Mouse (Mus musculus) left cerebral cortex, postnatal 36 days (tissue): ENCODE data around the gene Dnmt3b. TPM values are rescaled to one million over a fixed set of nuclear protein-coding genes. Genes with fewer than 3 reads are reported as not detected.

Experiments
- DNase-seq, 2 experiments: peaks; one replicate each; pipeline ENCODE4 v3.0.0; 2021 to 2022; ENCODE audit warnings: low spot score in 2 of 2, mixed read lengths in 1 of 2
- intact Hi-C: fragments of 180-260 bp; cut with DNase I; formaldehyde crosslinking; loops from one replicate; pipeline ENCODE4 v1.15.1; 2025
- total RNA-seq, 2 experiments: library from RNA; stranded (reverse); gene quantifications; 2 replicates each; pipeline ENCODE4 v1.2.3; 2021

Gene Dnmt3b
- 1 to 10 TPM in 1 of 2 experiments, under 1 TPM in 1; 0.86 to 1.4 TPM for total RNA-seq

- intact Hi-C loops = no loop called here
- DNase-seq = peak; percentile 50 to 67
Observed at GRCm38 (mm10) chr2:153649298-153650013, at the start of gene Dnmt3b. TSS of gene Dnmt3b (plus strand) at chr2:153649450.

GRCm38 (mm10) chr2:153600021-153600666 is 49.1 kb upstream of the Dnmt3b start:
- intact Hi-C loops = no loop called here
- no peak for DNase-seq

GRCm38 (mm10) chr2:153600667-153601648 is 48.3 kb upstream of the Dnmt3b start:
- intact Hi-C loops = no loop called here
- no peak for DNase-seq

- no peak for DNase-seq
- intact Hi-C loops = no loop called here
Observed at GRCm38 (mm10) chr2:153603724-153604123, 45.5 kb upstream of the Dnmt3b start.

GRCm38 (mm10) chr2:153606421-153606820 is 42.8 kb upstream of the Dnmt3b start:
- no peak for DNase-seq
- intact Hi-C loops = no loop called here

GRCm38 (mm10) chr2:153607870-153608515 is 41.3 kb upstream of the Dnmt3b start:
- intact Hi-C loops = no loop called here

GRCm38 (mm10) chr2:153609058-153609457 is 40.2 kb upstream of the Dnmt3b start:
- no peak for DNase-seq
- intact Hi-C loops = no loop called here

More at GRCm38 (mm10) chr2:153607870-153608515, 41.3 kb upstream of the Dnmt3b start:
- DNase-seq = no peak

- intact Hi-C loops = no loop called here
- peak; percentile 71 to 79 for DNase-seq
Observed at GRCm38 (mm10) chr2:153609548-153609947, 39.7 kb upstream of the Dnmt3b start.

GRCm38 (mm10) chr2:153610426-153611240 is 38.6 kb upstream of the Dnmt3b start:
- intact Hi-C loops = no loop called here
- no peak for DNase-seq

GRCm38 (mm10) chr2:153611241-153611630 is 38.0 kb upstream of the Dnmt3b start:
- no peak for DNase-seq
- intact Hi-C loops = no loop called here

- intact Hi-C loops = no loop called here
- no peak for DNase-seq
Observed at GRCm38 (mm10) chr2:153611743-153612142, 37.5 kb upstream of the Dnmt3b start.

GRCm38 (mm10) chr2:153612594-153613281 is 36.5 kb upstream of the Dnmt3b start:
- intact Hi-C loops = no loop called here
- DNase-seq = no peak

GRCm38 (mm10) chr2:153616893-153617292 is 32.4 kb upstream of the Dnmt3b start:
- intact Hi-C loops = no loop called here
- DNase-seq = no peak

- intact Hi-C loops = no loop called here
- DNase-seq = no peak
Observed at GRCm38 (mm10) chr2:153618439-153618838, 30.8 kb upstream of the Dnmt3b start.

- no peak for DNase-seq
- intact Hi-C loops = no loop called here
Observed at GRCm38 (mm10) chr2:153618889-153619288, 30.4 kb upstream of the Dnmt3b start.

- DNase-seq = no peak
- intact Hi-C loops = no loop called here
Observed at GRCm38 (mm10) chr2:153622449-153622848, 26.8 kb upstream of the Dnmt3b start.

- intact Hi-C loops = no loop called here
- no peak for DNase-seq
Observed at GRCm38 (mm10) chr2:153630950-153631349, 18.3 kb upstream of the Dnmt3b start.
